Mouse (Mus musculus) C2C12 (cell line): ENCODE measurements around the gene Sh3kbp1.

Experiments used
- CEBPB ChIP-seq: IDR thresholded peaks from one replicate; pipeline ENCODE4 v1.6.1; 2011; ENCODE audit warnings: low read depth, mild to moderate bottlenecking, control low read depth, moderate library complexity
- CTCF ChIP-seq: IDR thresholded peaks from one replicate; pipeline ENCODE4 v1.5.1; 2011; ENCODE audit not compliant: control insufficient read depth, insufficient read depth, insufficient read length
- MAX ChIP-seq: IDR thresholded peaks from one replicate; pipeline ENCODE4 v1.6.1; 2011; ENCODE audit warnings: mild to moderate bottlenecking, control low read depth
- USF1 ChIP-seq: IDR thresholded peaks from one replicate; pipeline ENCODE4 v1.6.1; 2011; ENCODE audit warnings: low read depth, mild to moderate bottlenecking, control low read depth, moderate library complexity

DNA sequence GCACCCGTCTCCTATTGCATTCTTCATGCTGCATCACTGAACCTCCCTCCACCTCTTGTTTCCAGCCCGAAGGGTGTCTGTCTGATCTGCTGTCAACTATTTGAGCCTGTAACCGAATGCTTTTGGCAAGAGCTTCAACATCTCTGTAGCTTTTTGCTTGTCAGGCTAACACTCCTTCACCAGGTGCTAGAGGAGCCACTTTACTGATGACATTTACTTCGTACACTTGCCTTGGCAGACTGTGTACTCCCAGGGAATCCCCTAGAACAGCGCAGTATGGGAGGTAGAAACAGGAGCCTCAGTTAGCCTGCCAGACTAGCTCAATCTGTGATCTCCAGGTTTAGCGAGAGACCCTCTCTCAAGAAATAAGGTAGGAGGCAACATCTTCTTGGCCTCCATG lies 328.4 kb downstream of the Sh3kbp1 start:
- TF ChIP-seq CEBPB (no peak), CTCF (no peak), MAX (no peak), USF1 (no peak)
